Mouse (Mus musculus): Measurements from ENCODE around the gene Gda. TPM values are rescaled to one million over a fixed set of nuclear protein-coding genes. Genes with fewer than 3 reads are reported as not detected.

Gda gene
- total and polyA plus RNA-seq, 2 experiments from 2014 or later, result 2.4 to 6.9 TPM

GRCm38 (mm10) chr19:21373073-21373755 lies 100.0 kb downstream of the Gda start:
- H3K4me2 ChIP-seq (ENCODE audit: low read depth, low read length, poor library complexity, severe bottlenecking), result no peak overlapping the region
- peak; percentile 92 for TF ChIP-seq CTCF (IDR thresholded peaks at IDR 0.05)

GRCm38 (mm10) chr19:21372395-21373072 lies 100.7 kb downstream of the Gda start:
- TF ChIP-seq CTCF (IDR thresholded peaks at IDR 0.05), result peak; percentile 49
- DNase-seq (ENCODE audit: low spot score), result peak; percentile 13
- H3K4me2 ChIP-seq (ENCODE audit: low read depth, low read length, poor library complexity, severe bottlenecking), result no peak overlapping the region
- WGBS, result 86% methylated on average over 12 of the region's 12 CpGs
- no peaks in the 10 kb centered on the region for H3K27me3 ChIP-seq (ENCODE audit: insufficient read depth, low read length)
- H3K9ac ChIP-seq (replicated peaks; ENCODE audit: low read length, poor library complexity, severe bottlenecking), result no peak overlapping the region
- no peak; the same call in 1 of the 2 replicates for ATAC-seq (ENCODE audit: low FRiP score)
- H3K4me3 ChIP-seq (ENCODE audit: low read depth, low read length), result no peak overlapping the region
- H3K27ac ChIP-seq (ENCODE audit: low read depth, low read length), result no peak overlapping the region
- no peaks in the 10 kb centered on the region for H3K9me3 ChIP-seq (ENCODE audit: low read length)
- no peaks in the 10 kb centered on the region for H3K4me1 ChIP-seq (ENCODE audit: insufficient read depth, low read length)
- H3K36me3 ChIP-seq (ENCODE audit: insufficient read depth, low read length), result no peaks in the 10 kb centered on the region

More at GRCm38 (mm10) chr19:21373073-21373755, 100.0 kb downstream of the Gda start:
- Histone ChIP-seq H3K36me3 (ENCODE audit: insufficient read depth, low read length) (no peaks in the 10 kb centered on the region), H3K9me3 (ENCODE audit: low read length) (no peaks in the 10 kb centered on the region), H3K27me3 (ENCODE audit: insufficient read depth, low read length) (no peaks in the 10 kb centered on the region), H3K4me3 (ENCODE audit: low read depth, low read length) (no peak overlapping the region), H3K27ac (ENCODE audit: low read depth, low read length) (no peak overlapping the region), H3K4me1 (ENCODE audit: insufficient read depth, low read length) (no peaks in the 10 kb centered on the region), H3K9ac (replicated peaks; ENCODE audit: low read length, poor library complexity, severe bottlenecking) (no peak overlapping the region)
- 50% methylated on average over 11 of the region's 11 CpGs for WGBS
- DNase-seq (ENCODE audit: low spot score) (peak; percentile 81), ATAC-seq (ENCODE audit: low FRiP score) (0 out of 2 replicates have a peak, but pooled peaks have one; percentile 57)

GRCm38 (mm10) chr19:21371337-21371736 lies 101.9 kb downstream of the Gda start:
- H3K9ac ChIP-seq (replicated peaks; ENCODE audit: low read length, poor library complexity, severe bottlenecking), result no peak overlapping the region
- DNase-seq (ENCODE audit: low spot score) (no peak), ATAC-seq (ENCODE audit: low FRiP score) (no peak)
- TF ChIP-seq CTCF (IDR thresholded peaks at IDR 0.05), result peak; percentile 65
- H3K36me3 ChIP-seq (ENCODE audit: insufficient read depth, low read length), result no peaks in the 10 kb centered on the region
- no peaks in the 10 kb centered on the region for H3K4me1 ChIP-seq (ENCODE audit: insufficient read depth, low read length)
- no peak overlapping the region for H3K27ac ChIP-seq (ENCODE audit: low read depth, low read length)
- H3K9me3 ChIP-seq (ENCODE audit: low read length), result no peaks in the 10 kb centered on the region
- no peak overlapping the region for H3K4me3 ChIP-seq (ENCODE audit: low read depth, low read length)
- H3K27me3 ChIP-seq (ENCODE audit: insufficient read depth, low read length), result no peaks in the 10 kb centered on the region
- no peak overlapping the region for H3K4me2 ChIP-seq (ENCODE audit: low read depth, low read length, poor library complexity, severe bottlenecking)
- WGBS, result 44% methylated on average over 2 of the region's 2 CpGs

GRCm38 (mm10) chr19:21370782-21371181 lies 102.5 kb downstream of the Gda start:
- Histone ChIP-seq H3K36me3 (ENCODE audit: insufficient read depth, low read length) (no peaks in the 10 kb centered on the region), H3K4me2 (ENCODE audit: low read depth, low read length, poor library complexity, severe bottlenecking) (no peak overlapping the region), H3K4me3 (ENCODE audit: low read depth, low read length) (no peak overlapping the region), H3K4me1 (ENCODE audit: insufficient read depth, low read length) (no peaks in the 10 kb centered on the region), H3K9me3 (ENCODE audit: low read length) (no peaks in the 10 kb centered on the region), H3K27me3 (ENCODE audit: insufficient read depth, low read length) (no peaks in the 10 kb centered on the region), H3K9ac (replicated peaks; ENCODE audit: low read length, poor library complexity, severe bottlenecking) (no peak overlapping the region), H3K27ac (ENCODE audit: low read depth, low read length) (no peak overlapping the region)
- ATAC-seq (ENCODE audit: low FRiP score) (no peak), DNase-seq (ENCODE audit: low spot score) (peak; percentile 10)
- no peak for TF ChIP-seq CTCF (IDR thresholded peaks at IDR 0.05)
- 51% methylated on average over 8 of the region's 8 CpGs for WGBS

GRCm38 (mm10) chr19:21369175-21369574 lies 104.1 kb downstream of the Gda start:
- no peak for TF ChIP-seq CTCF (IDR thresholded peaks at IDR 0.05)
- ATAC-seq (ENCODE audit: low FRiP score), result no peak
- DNase-seq (ENCODE audit: low spot score), result no peak
- Histone ChIP-seq H3K9me3 (ENCODE audit: low read length) (no peaks in the 10 kb centered on the region), H3K36me3 (ENCODE audit: insufficient read depth, low read length) (no peaks in the 10 kb centered on the region), H3K4me1 (ENCODE audit: insufficient read depth, low read length) (no peaks in the 10 kb centered on the region), H3K9ac (replicated peaks; ENCODE audit: low read length, poor library complexity, severe bottlenecking) (no peak overlapping the region), H3K27ac (ENCODE audit: low read depth, low read length) (no peak overlapping the region), H3K4me3 (ENCODE audit: low read depth, low read length) (no peak overlapping the region), H3K27me3 (ENCODE audit: insufficient read depth, low read length) (no peaks in the 10 kb centered on the region), H3K4me2 (ENCODE audit: low read depth, low read length, poor library complexity, severe bottlenecking) (no peak overlapping the region)
- WGBS, result 95% methylated on average over 6 of the region's 6 CpGs

GRCm38 (mm10) chr19:21368595-21368994 lies 104.7 kb downstream of the Gda start:
- ATAC-seq (ENCODE audit: low FRiP score), result no peak

More at GRCm38 (mm10) chr19:21368595-21368994, 104.7 kb downstream of the Gda start:
- no peaks in the 10 kb centered on the region for H3K9me3 ChIP-seq (ENCODE audit: low read length)
- no peak overlapping the region for H3K27ac ChIP-seq (ENCODE audit: low read depth, low read length)
- no peaks in the 10 kb centered on the region for H3K36me3 ChIP-seq (ENCODE audit: insufficient read depth, low read length)
- peak; percentile 58 for DNase-seq (ENCODE audit: low spot score)
- H3K4me3 ChIP-seq (ENCODE audit: low read depth, low read length), result no peak overlapping the region
- no peak for TF ChIP-seq CTCF (IDR thresholded peaks at IDR 0.05)
- no peak overlapping the region for H3K4me2 ChIP-seq (ENCODE audit: low read depth, low read length, poor library complexity, severe bottlenecking)
- H3K4me1 ChIP-seq (ENCODE audit: insufficient read depth, low read length), result no peaks in the 10 kb centered on the region
- WGBS, result 93% methylated on average over 4 of the region's 4 CpGs
- H3K9ac ChIP-seq (replicated peaks; ENCODE audit: low read length, poor library complexity, severe bottlenecking), result no peak overlapping the region
- H3K27me3 ChIP-seq (ENCODE audit: insufficient read depth, low read length), result no peaks in the 10 kb centered on the region

Measured in midbrain, postnatal 0 days (tissue).